Comparison of ENCODE assay signal across 31 mouse cellular contexts in the genomic region with DNA sequence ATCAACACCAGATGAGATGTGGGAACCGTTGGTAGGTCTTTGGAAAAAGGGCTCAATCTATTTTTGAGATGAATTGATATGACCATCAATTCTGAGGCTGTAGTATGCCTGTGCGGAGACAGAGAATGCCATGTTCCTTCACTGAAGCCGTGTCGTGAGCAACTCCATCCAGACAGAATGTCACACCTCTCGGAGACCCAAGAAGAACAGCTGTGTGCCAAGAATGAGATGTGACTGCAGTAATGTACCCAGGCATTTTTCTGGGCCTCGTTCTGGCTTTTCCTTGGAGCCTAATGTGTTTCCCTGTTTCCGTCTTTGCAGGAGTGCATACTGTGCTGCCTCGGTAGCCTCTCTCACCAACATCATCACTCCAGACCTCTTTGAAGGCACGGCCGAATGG.
DNase-seq lines count a peak whose midpoint lies in the region; ATAC-seq and TF ChIP-seq lines count a peak whose summit lies in the region.
"Had no signal": no experiment of that assay in that cellular context is flagged by ENCODE, and none has a peak within 500 bp of the region (broad histone marks: within the 10 kb centered on the region; RNA-seq: fewer than 3 reads in every experiment).

No protein-coding gene starts in this region.

- no peak overlapping the region for H3K4me3 ChIP-seq in ES-E14 (ENCODE audit: insufficient read depth in 1 of 2, low read depth in 1 of 2, low read length in 2 of 2, poor library complexity in 1 of 2, severe bottlenecking in 1 of 2)
- H3K4me3 ChIP-seq in liver, embryonic 11.5 days (ENCODE audit: low read depth, low read length): no peak overlapping the region
- H3K4me3 ChIP-seq: embryonic facial prominence, embryonic 10.5 days; embryonic facial prominence, embryonic 13.5 days; erythroblast, embryonic 14.5 days; forebrain, embryonic 12.5 days; forebrain, embryonic 15.5 days; heart, embryonic 12.5 days; heart, embryonic 15.5 days; hindbrain, embryonic 10.5 days; hindbrain, embryonic 13.5 days; intestine, embryonic 15.5 days had no signal

- no peak for ATAC-seq in liver, embryonic 11.5 days (replicated peaks; ENCODE audit: low FRiP score)
- ATAC-seq: forebrain, embryonic 15.5 days; hindbrain, embryonic 16.5 days; intestine, embryonic 15.5 days; Patski had no signal

- H3K27me3 ChIP-seq in liver, embryonic 11.5 days (replicated peaks; ENCODE audit: control insufficient read depth, insufficient read depth, low read length): no peaks in the 10 kb centered on the region
- H3K27me3 ChIP-seq: embryonic facial prominence, embryonic 13.5 days; forebrain, embryonic 12.5 days; forebrain, embryonic 15.5 days; heart, embryonic 12.5 days; heart, embryonic 15.5 days; hindbrain, embryonic 13.5 days; intestine, embryonic 15.5 days; Patski had no signal

- 89% methylated on average over 10 of the region's 10 CpGs for WGBS in liver, embryonic 11.5 days

- no peak overlapping the region for H3K4me2 ChIP-seq in liver, embryonic 11.5 days
- H3K4me2 ChIP-seq: embryonic facial prominence, embryonic 13.5 days; forebrain, embryonic 12.5 days; forebrain, embryonic 15.5 days; heart, embryonic 12.5 days; heart, embryonic 15.5 days; hindbrain, embryonic 13.5 days; intestine, embryonic 15.5 days had no signal

- intact Hi-C loops in gastrocnemius, postnatal 14 days (cut with DNase I; ENCODE audit: low total_unique reads): no loop called here

- no peak overlapping the region; the same call in 1 of the 2 replicates for H3K9ac ChIP-seq in ES-E14 (ENCODE audit: insufficient read depth, low read depth, low read length, poor library complexity, severe bottlenecking)
- no peak overlapping the region for H3K9ac ChIP-seq in liver, embryonic 11.5 days (ENCODE audit: low read depth, low read length)
- H3K9ac ChIP-seq: embryonic facial prominence, embryonic 13.5 days; forebrain, embryonic 12.5 days; forebrain, embryonic 15.5 days; heart, embryonic 12.5 days; heart, embryonic 15.5 days; hindbrain, embryonic 13.5 days; intestine, embryonic 15.5 days had no signal

- in situ Hi-C loops in ES-E14 (cut with MboI; ENCODE audit: low sequenced_read_pairs in 2 of 2, unreplicated experiment in 2 of 2): no loop called here

- H3K27ac ChIP-seq in ES-E14 (ENCODE audit: insufficient read depth, low read depth, low read length, poor library complexity, severe bottlenecking): peak overlapping the region; percentile 60; the same call in 1 of the 2 replicates
- no peak overlapping the region for H3K27ac ChIP-seq in liver, embryonic 11.5 days (ENCODE audit: low read depth, low read length)
- H3K27ac ChIP-seq: embryonic facial prominence, embryonic 10.5 days; embryonic facial prominence, embryonic 13.5 days; forebrain, embryonic 12.5 days; forebrain, embryonic 15.5 days; heart, embryonic 15.5 days; hindbrain, embryonic 10.5 days; hindbrain, embryonic 13.5 days; intestine, embryonic 15.5 days had no signal

- H3K4me1 ChIP-seq in ES-E14 (ENCODE audit: control insufficient read depth in 2 of 2, insufficient read depth in 2 of 2, low read length in 2 of 2, poor library complexity in 1 of 2): peaks cover 21 to 41% of the 10 kb centered on the region in 2 experiments
- no peaks in the 10 kb centered on the region for H3K4me1 ChIP-seq in liver, embryonic 11.5 days (replicated peaks; ENCODE audit: control insufficient read depth, insufficient read depth, low read length)
- H3K4me1 ChIP-seq: intestine, embryonic 15.5 days had no signal

- H3K36me3 ChIP-seq in ES-E14 (ENCODE audit: control insufficient read depth, insufficient read depth, low read length, poor library complexity, severe bottlenecking): peaks cover 3% of the 10 kb centered on the region; the same call in 1 of the 2 replicates
- no peaks in the 10 kb centered on the region for H3K36me3 ChIP-seq in liver, embryonic 11.5 days (ENCODE audit: control insufficient read depth, insufficient read depth, low read length)
- H3K36me3 ChIP-seq: heart, embryonic 15.5 days; intestine, embryonic 15.5 days had no signal

- H3K9me3 ChIP-seq in ES-E14 (ENCODE audit: control insufficient read depth, insufficient read depth, low read depth, low read length): no peaks in the 10 kb centered on the region
- H3K9me3 ChIP-seq in liver, embryonic 11.5 days (ENCODE audit: control insufficient read depth, low read length): no peaks in the 10 kb centered on the region
- H3K9me3 ChIP-seq: embryonic facial prominence, embryonic 10.5 days; embryonic facial prominence, embryonic 13.5 days; forebrain, embryonic 12.5 days; forebrain, embryonic 15.5 days; G1E; heart, embryonic 12.5 days; heart, embryonic 15.5 days; hindbrain, embryonic 10.5 days; hindbrain, embryonic 13.5 days; intestine, embryonic 15.5 days had no signal

- peak; percentile 32 for DNase-seq in cerebellum, adult 9-11 months
- DNase-seq in cerebellum, postnatal 10 days: no peak
- DNase-seq in gastrocnemius, postnatal 25 days: peak; percentile 61
- DNase-seq in gastrocnemius, postnatal 14 days: no peak
- DNase-seq in ES-E14 (ENCODE audit: low read depth, low spot score): no peak
- DNase-seq in skeletal muscle tissue, adult 2 months (ENCODE audit: low read depth, low spot score): peak; percentile 45
- DNase-seq in liver, embryonic 11.5 days (ENCODE audit: low spot score): no peak
- DNase-seq: adrenal gland, postnatal 10 days; adrenal gland, postnatal 36 days; B cell, adult 2 months; cerebellum, adult 11 months; cerebellum, adult 8-10 months; cerebellum, postnatal 36 days; embryo, embryonic 11 days; heart, adult 18-20 months; heart, postnatal 10 days; heart, postnatal 36 days; kidney, adult 11 months had no signal

TF ChIP-seq in ES-E14, 5 proteins besides CTCF, POLR2A, EP300 and RAD21:
- TF ChIP-seq CHD2 (IDR thresholded peaks at IDR 0.05; ENCODE audit: low read depth, low read length) (no peak), ZC3H11A (IDR thresholded peaks at IDR 0.05; ENCODE audit: borderline replicate concordance, low read depth, low read length) (no peak), ZNF384 (IDR thresholded peaks at IDR 0.05; ENCODE audit: low read depth, low read length) (no peak), MAFK (IDR thresholded peaks at IDR 0.05; ENCODE audit: insufficient read depth, low read depth, low read length) (no peak), HCFC1 (IDR thresholded peaks at IDR 0.05; ENCODE audit: borderline replicate concordance, insufficient read depth, low read length) (no peak)

Comparison
In these comparisons a context has a peak if more than half of its experiments do, and no peak if none do; other contexts are left out.
1. DNase-seq: peak in cerebellum, adult 9-11 months (single experiment), gastrocnemius, postnatal 25 days (single experiment) and skeletal muscle tissue, adult 2 months (single experiment); none in cerebellum, postnatal 10 days (0 of 2), gastrocnemius, postnatal 14 days (single experiment), ES-E14 (single experiment) and liver, embryonic 11.5 days (single experiment).